Mouse (Mus musculus) ES-E14 (cell line): ENCODE data around the gene Sbk2. TPM values are rescaled to one million over a fixed set of nuclear protein-coding genes. Genes with fewer than 3 reads are reported as not detected.

Experiments used
- DNase-seq: peaks from one replicate; pipeline ENCODE4 v3.0.0-alpha.2; 2013; ENCODE audit warnings: low read depth, low spot score
- H3K27ac ChIP-seq: 2 replicates; pipeline ENCODE4 v1.5.1; 2012; ENCODE audit warnings: low read depth, mild to moderate bottlenecking, low read length, moderate library complexity, mixed read lengths; ENCODE audit not compliant: poor library complexity, insufficient read depth, severe bottlenecking
- H3K36me3 ChIP-seq: 2 replicates; pipeline ENCODE4 v1.6.1; 2012; ENCODE audit warnings: mild to moderate bottlenecking, low read length, moderate library complexity, mixed read lengths; ENCODE audit not compliant: control insufficient read depth, poor library complexity, insufficient read depth, severe bottlenecking
- H3K4me1 ChIP-seq, 2 experiments: fragments of 150-350 bp in 1 of 2; sonication (generic) in 1 of 2; 2 replicates each; pipeline ENCODE4 v1.6.1; 2012; ENCODE audit warnings: low read length in 2 of 2, mild to moderate bottlenecking in 1 of 2, mixed read lengths in 1 of 2; ENCODE audit not compliant: control insufficient read depth in 2 of 2, insufficient read depth in 2 of 2, poor library complexity in 1 of 2
- H3K4me3 ChIP-seq, 2 experiments: fragments of 150-350 bp in 1 of 2; sonication (generic) in 1 of 2; 2 replicates each; pipeline ENCODE4 v1.5.1; 2012; ENCODE audit warnings: low read length in 2 of 2, low read depth in 1 of 2, mild to moderate bottlenecking in 1 of 2, mixed read lengths in 1 of 2; ENCODE audit not compliant: insufficient read depth in 1 of 2, poor library complexity in 1 of 2, severe bottlenecking in 1 of 2
- H3K9ac ChIP-seq: 2 replicates; pipeline ENCODE4 v1.6.1; 2012; ENCODE audit warnings: low read depth, mild to moderate bottlenecking, low read length, mixed read lengths; ENCODE audit not compliant: poor library complexity, insufficient read depth, severe bottlenecking
- H3K9me3 ChIP-seq: fragments of 150-350 bp; sonication (generic); 2 replicates; pipeline ENCODE4 v1.6.1; 2012; ENCODE audit warnings: low read depth, mild to moderate bottlenecking, low read length; ENCODE audit not compliant: control insufficient read depth, insufficient read depth
- CHD2 ChIP-seq: IDR thresholded peaks from 2 replicates; pipeline ENCODE4 v1.6.1; 2014; ENCODE audit warnings: mild to moderate bottlenecking, low read depth, low read length, inconsistent platforms
- HCFC1 ChIP-seq: IDR thresholded peaks from 2 replicates; pipeline ENCODE4 v1.6.1; 2012; ENCODE audit warnings: low read length, inconsistent platforms, borderline replicate concordance; ENCODE audit not compliant: insufficient read depth
- MAFK ChIP-seq: IDR thresholded peaks from 2 replicates; pipeline ENCODE4 v1.6.1; 2014; ENCODE audit warnings: mild to moderate bottlenecking, low read depth, low read length, inconsistent platforms; ENCODE audit not compliant: insufficient read depth
- ZC3H11A ChIP-seq: IDR thresholded peaks from 2 replicates; pipeline ENCODE4 v1.6.1; 2012; ENCODE audit warnings: low read depth, mild to moderate bottlenecking, inconsistent platforms, low read length, borderline replicate concordance
- ZNF384 ChIP-seq: IDR thresholded peaks from 2 replicates; pipeline ENCODE4 v1.6.1; 2012; ENCODE audit warnings: low read depth, low read length, inconsistent platforms
- in situ Hi-C, 2 experiments: fragments of 600-800 bp; cut with MboI; formaldehyde crosslinking; loops; one replicate each; pipeline ENCODE4 v1.15.1; 2025; ENCODE audit warnings: low sequenced_read_pairs in 2 of 2, inconsistent platforms in 1 of 2; ENCODE audit not compliant: unreplicated experiment in 2 of 2
- total RNA-seq: library from RNA; depleted of rRNA; stranded (reverse); fragments of 300-350 nt; gene quantifications from 2 replicates; pipeline ENCODE4 v1.2.3, GENCODE M21; 2012

Gene Sbk2
- total RNA-seq, 1 experiment = 0.22 TPM

DNA sequence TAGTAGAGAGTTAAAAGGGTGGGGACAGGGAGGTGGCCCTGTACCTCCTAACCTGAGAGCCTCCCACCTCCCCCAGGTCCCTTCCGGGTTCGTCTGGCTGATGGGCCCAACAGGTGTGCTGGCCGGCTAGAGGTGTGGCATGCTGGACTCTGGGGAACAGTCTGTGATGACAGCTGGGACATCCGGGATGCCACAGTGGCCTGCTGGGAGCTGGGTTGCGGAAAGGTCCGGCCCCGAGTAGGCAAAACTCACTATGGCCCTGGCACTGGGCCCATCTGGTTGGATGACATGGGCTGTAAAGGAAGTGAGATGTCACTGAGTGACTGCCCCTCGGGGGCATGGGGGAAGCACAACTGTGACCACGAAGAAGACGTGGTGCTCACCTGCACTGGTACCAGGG lies 27.4 kb downstream of the Sbk2 start:
- no peaks in the 10 kb centered on the region for H3K4me1 ChIP-seq
- no peaks in the 10 kb centered on the region for H3K36me3 ChIP-seq
- no peak overlapping the region for H3K27ac ChIP-seq
- H3K9ac ChIP-seq = no peak overlapping the region
- H3K4me3 ChIP-seq = no peak overlapping the region
- no peaks in the 10 kb centered on the region for H3K9me3 ChIP-seq
- TF ChIP-seq MAFK (no peak), CHD2 (no peak)
- no peak for DNase-seq
- in situ Hi-C loops = no loop called here

DNA sequence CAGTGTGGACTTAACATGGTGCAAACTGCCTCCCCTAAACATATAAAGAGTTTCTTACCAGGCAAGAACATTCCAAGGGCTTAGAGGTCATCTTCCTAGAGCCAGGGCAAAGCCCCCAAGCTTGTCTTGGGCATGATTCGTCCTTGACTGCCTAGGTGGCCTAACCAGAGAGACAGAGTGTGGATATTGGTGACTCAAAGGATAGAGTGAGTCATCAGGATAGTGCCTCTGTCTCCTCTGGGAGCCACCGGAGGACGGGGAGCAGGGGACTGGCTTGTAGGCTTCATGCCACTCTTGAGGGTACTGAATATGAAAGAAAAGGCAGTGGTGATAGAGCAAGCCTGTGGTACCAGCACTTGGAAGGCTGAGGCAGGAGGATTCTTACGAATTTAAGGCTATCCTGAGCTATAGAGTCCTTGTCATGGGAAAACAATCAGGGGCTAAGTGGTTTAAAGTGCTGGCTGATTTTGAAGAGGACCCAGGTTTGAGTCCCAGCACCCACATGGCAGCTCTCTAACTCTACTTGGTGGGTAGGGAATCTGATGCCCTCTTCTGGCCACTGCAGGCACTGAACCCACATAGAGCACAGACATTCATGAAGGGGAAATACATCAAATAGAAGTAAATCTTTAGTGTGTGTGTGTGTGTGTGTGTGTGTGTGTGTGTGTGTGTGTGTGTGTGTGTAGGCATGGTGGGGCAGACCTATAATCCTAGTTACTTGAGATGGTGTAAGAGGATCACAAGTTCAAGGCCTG lies 29.9 kb downstream of the Sbk2 start:
- Histone ChIP-seq H3K27ac (no peak overlapping the region), H3K36me3 (no peaks in the 10 kb centered on the region), H3K4me1 (peaks cover 0 to 2% of the 10 kb centered on the region in 2 experiments; a peak in 1 of 4 replicates), H3K4me3 (no peak overlapping the region), H3K9me3 (no peaks in the 10 kb centered on the region), H3K9ac (no peak overlapping the region)
- DNase-seq = no peak
- in situ Hi-C loops = no loop called here
- TF ChIP-seq CHD2 = no peak
- TF ChIP-seq MAFK = no peak
- TF ChIP-seq HCFC1 = no peak
- no peak for TF ChIP-seq ZNF384
- no peak for TF ChIP-seq ZC3H11A

DNA sequence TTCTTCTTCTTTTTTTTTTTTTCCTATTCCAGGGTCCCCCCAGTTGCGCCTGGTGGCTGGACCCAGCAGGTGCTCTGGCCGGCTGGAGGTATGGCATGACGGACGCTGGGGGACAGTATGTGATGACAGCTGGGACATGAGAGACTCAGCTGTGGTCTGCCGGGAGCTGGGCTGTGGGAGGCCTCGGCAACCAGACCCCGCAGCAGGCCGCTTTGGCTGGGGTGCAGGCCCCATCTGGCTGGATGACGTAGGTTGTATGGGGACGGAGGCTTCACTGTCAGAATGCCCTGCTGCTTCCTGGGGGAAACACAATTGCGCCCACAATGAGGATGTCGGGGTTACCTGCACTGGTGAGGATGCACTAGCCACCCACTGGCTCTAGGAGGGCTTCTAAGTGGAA lies 31.1 kb downstream of the Sbk2 start:
- Histone ChIP-seq H3K36me3 (no peaks in the 10 kb centered on the region), H3K9ac (no peak overlapping the region), H3K4me3 (no peak overlapping the region), H3K9me3 (no peaks in the 10 kb centered on the region), H3K4me1 (peaks cover 0 to 2% of the 10 kb centered on the region in 2 experiments; a peak in 1 of 4 replicates), H3K27ac (no peak overlapping the region)
- DNase-seq = no peak
- in situ Hi-C loops = no loop called here
- TF ChIP-seq ZC3H11A = no peak
- no peak for TF ChIP-seq ZNF384
- no peak for TF ChIP-seq CHD2
- TF ChIP-seq MAFK = no peak

DNA sequence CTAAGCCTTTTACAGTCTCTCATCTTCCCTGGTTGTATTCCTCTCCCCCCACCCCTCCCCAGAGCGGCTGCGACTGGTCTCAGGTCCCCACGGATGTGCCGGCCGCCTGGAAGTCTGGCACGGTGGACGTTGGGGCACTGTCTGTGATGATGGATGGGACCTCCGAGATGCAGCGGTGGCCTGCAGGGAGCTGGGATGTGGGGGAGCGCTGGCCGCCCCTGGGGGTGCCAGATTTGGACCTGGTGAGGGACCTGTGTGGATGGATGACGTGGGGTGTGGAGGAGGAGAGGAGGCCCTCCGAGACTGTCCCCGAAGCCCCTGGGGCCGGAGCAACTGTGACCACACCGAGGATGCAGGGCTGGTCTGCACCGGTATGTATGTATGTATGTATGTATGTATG lies 35.9 kb downstream of the Sbk2 start:
- no peak for DNase-seq
- Histone ChIP-seq H3K27ac (no peak overlapping the region; the same call in 1 of the 2 replicates), H3K4me1 (peaks cover 2 to 17% of the 10 kb centered on the region in 2 experiments; a peak in 3 of 4 replicates), H3K9ac (no peak overlapping the region), H3K4me3 (no peak overlapping the region), H3K36me3 (no peaks in the 10 kb centered on the region), H3K9me3 (no peaks in the 10 kb centered on the region)
- in situ Hi-C loops = no loop called here
- TF ChIP-seq MAFK (no peak), ZC3H11A (no peak), CHD2 (no peak), ZNF384 (no peak), HCFC1 (no peak)

DNA sequence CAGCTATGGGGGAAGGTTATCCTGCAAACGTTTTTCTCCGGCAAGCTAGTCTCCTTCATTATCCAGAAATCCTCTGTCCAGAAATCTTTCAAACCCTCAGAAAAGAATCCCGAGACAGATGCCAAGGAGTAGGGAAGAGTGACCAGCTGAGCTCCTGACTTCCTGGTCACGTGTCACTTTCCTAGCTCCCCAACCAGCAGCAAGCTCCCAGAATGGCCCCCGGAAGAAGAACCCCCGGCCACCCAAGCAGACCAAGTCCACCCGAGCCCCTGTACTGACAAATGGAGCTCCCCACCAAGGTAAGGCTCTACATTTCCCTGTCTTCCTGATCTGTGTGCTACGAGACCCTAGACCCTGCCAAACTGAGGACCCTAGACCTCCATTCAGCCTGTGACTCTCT lies 36.5 kb downstream of the Sbk2 start:
- no peak for DNase-seq
- in situ Hi-C loops = no loop called here
- Histone ChIP-seq H3K27ac (no peak overlapping the region), H3K9me3 (no peaks in the 10 kb centered on the region), H3K36me3 (no peaks in the 10 kb centered on the region), H3K4me1 (peaks cover 2 to 20% of the 10 kb centered on the region in 2 experiments; a peak in 3 of 4 replicates), H3K4me3 (no peak overlapping the region), H3K9ac (no peak overlapping the region)
- TF ChIP-seq CHD2 = no peak
- no peak for TF ChIP-seq ZC3H11A
- no peak for TF ChIP-seq HCFC1
- TF ChIP-seq ZNF384 = no peak
- TF ChIP-seq MAFK = no peak
